Mouse (Mus musculus) kidney, postnatal 4 days (tissue): ENCODE results near the gene Gm4792.

Experiments
- DNase-seq, 2 experiments: peaks; one replicate each; pipeline ENCODE4 v3.0.0; 2021; ENCODE audit warnings: mixed read lengths in 2 of 2

Gene Gm4792

DNA sequence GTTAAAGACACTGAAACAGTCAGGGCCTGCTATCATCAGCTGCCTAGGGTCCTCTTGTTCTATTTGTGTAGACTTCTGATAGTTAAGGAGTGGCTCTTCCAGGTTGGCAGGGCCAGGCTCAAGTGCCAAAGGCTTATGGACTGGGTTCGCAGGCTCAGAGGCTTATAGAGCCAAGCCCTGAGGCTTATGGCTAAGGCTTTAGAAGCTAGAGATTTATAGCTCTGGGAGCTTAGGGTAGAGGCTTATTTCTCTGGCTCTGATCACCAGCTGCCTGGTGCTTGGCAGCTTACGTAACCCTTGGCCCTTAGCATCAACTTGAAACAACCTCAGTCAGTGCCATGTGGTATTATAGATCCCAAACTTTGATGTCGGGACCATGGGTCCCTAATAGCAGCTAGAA, at the start of gene Gm4792:
Gm4792 (minus strand) TSS at position 233 of the 400 bp plus-strand sequence.
- DNase-seq, result no peak

DNA sequence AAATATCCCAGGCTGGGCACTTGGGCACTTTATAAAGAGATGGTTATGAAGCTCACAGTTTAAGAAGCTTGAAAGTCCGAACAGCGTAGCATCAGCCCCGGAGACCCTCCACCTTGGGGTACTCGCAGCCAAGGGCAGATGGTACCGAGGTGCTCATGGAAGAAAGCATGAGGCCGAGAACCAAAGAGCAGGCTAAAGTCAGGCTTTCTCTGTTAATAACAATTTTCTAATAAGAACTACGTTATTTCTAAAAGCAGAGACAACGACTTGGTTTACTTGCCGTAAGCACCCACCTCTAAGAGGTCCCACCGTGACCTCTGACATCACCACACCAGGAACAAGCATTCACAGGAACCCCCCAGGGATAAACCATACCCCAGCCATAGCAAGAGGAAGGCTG, 49.5 kb upstream of the Gm4792 start:
- no peak for DNase-seq

DNA sequence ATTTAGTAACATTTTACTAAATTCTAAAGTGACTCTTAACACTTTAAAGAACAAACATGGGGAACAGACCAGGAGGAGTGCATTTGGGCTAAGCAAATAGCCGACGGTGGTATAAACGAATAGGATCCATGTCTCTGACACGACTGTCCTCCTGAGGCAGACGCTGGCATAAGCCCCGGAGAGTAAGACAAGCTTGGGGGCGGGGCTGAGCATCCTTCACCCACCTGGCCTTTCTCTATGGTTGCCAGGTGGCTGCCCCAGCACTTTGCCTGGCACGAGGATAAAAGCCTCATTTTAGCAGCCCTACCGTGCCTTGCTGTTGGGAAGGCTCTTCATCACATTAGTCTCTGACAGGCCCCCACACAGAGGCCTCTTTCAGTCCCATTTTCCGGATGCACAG, 48.8 kb upstream of the Gm4792 start:
- DNase-seq, result no peak

DNA sequence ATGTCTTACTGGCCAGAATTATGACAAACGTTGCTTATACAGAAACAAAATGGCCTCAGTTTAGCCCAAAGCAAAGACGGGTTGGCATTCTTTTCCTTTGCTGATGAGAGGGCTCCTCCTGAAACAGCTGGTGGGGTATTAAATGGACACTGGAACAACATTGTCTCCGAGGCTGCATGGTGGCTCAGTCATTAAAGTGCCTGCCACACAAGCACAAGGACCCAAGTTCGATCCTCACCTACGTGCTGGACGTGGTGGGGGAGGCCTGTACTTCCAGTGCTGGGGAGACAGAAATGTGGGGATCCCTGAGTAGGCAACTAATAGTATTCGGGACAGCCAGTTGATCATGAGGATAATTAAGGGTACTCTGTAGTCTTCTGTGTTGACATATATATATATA, 48.1 kb upstream of the Gm4792 start:
- DNase-seq, result no peak

DNA sequence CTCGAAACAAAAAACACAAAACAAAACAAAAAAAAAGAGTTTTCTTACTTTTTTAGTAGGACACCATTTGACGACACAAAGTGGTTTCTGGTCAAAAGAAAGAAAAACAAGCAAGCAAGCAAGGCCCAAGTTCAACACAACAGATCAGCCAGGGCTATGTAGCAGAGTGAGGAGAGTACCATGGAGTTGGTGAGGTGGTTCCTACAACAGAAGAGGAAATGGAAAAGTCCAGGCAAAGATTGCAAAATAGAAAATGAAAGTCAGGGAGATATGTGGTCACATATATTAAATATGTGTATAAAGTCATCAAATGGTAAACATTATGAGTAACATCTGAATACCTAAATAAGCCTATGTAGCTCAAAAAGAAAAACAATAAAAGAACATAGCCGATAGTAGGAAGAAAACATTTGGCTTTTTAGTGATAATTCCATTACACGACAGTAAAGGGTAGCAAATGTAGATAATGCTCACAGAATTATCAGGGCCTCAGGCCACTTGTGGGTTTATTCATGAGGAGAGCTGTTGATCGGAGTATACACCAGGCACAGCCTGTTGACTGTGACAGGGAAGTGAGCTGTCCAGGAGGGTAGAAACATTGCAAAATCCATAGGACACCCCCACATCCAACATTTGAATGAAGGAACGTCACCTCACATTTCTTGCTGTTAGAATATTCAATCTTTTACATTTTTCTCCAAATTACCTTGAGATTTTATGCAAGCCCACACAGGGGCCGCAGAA, 47.2 kb upstream of the Gm4792 start:
- DNase-seq, result no peak

DNA sequence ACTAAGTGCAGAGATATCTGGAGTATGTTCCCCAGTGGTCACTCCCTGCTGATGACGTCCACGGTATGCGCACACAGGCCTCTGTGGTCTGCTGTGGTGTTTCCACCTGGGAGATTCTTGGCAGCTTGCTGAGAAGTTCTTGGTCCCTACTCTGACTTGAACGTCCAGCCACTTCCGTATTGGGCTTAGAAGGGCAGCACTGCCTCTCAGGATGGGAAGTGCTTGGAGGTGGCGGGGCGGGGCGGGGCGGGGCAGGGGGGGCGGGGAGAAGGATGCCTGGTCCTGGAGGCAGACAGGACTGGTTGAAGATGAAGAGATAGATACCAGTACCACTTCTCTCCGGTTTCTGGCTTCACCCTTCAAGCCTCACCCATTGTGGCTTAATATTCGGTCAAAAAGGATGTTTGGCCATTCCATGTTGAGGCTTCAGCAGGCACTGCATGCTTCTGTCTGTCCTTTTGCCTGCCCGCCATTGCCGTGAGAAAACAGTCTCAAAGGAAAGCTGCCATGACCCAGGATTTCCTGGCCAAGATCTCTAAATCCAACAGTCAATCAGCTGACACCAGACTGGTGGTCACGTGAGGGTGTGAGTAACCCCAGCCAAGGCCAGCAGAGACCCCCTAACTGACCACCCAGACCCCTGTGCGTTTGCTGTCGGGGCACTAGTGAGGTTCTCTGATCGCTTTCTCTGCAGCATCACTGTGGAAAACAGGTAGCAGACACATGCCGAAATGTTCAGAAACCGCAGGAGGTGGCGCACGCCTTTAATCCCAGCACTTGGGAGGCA, 46.3 kb upstream of the Gm4792 start:
- DNase-seq, result no peak

DNA sequence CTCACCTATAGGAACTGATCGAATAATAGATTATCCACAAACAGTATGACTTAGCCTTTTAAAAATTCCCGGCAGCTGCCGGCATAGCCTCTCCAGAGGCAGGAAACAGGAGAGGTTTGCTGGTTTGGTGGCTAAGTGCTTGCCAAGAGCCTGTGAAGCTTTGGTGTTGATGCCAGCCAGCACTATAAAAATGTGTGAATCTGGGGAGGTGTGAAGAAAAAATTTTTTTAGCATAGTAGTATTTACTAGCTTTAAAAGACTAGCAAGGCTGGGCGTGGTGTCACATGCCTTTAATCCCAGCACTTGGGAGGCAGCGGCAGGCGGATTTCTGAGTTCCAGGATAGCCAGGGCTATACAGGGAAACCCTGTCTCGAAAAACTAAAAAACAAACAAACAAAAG, 45.1 kb upstream of the Gm4792 start:
- DNase-seq, result no peak

DNA sequence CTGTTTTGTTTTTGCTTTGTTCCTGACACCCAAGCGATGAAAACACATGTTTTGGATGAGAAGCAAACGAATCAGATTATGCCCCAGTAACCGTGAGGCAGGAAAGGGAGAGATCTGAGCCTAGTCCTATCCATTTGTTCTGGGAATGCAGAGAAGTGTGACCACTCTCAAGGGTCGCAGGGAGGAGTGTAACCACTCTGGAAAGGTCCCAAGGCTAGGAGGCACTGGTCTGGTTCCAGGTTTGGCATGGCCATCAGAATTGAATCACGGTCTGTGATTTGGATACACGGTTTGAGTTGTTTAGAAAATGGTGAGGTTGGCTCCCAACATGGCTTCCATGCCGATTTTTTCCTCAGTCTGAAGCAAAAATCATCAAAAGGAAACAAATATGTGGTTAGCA, 43.8 kb upstream of the Gm4792 start:
- no peak for DNase-seq

DNA sequence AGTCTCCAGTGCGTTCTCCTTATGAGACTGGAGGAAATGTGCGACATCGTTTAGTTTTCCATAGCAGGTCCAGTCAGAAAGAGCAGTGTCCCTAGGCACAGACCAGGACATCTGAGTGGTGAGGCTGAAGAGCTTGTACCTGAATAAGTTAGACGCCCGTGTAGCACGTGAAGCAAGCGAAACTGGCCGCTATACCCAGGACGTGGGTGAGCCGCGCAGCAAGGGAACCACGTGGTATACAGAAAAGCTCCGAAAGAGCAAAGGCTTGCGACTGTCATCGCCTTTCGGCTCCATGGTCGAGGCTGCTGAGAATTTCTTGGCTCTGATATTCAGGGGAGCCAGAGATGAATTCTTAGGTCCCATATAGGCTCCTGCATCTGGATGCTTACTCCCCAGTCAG, 43.0 kb upstream of the Gm4792 start:
- DNase-seq, result no peak

DNA sequence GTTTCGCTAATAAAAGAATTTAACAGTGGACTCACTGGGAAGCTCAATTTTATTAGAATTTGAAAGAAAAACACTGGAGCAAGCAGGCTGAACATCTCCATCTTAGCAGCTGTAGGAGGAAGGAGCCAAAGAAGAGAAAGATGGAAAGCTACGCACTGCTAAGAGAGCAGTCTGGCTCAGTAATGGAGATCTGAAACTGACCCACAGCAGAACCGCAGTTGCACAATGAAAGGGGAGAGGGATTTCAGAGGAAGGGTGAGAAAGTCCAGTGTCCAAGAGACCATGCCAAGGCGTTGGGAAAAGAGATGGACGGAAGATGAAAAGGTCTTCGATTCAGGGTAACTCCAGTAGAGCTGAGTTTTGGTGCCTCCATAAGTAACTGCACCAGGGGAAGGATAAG, 37.6 kb upstream of the Gm4792 start:
- no peak for DNase-seq

DNA sequence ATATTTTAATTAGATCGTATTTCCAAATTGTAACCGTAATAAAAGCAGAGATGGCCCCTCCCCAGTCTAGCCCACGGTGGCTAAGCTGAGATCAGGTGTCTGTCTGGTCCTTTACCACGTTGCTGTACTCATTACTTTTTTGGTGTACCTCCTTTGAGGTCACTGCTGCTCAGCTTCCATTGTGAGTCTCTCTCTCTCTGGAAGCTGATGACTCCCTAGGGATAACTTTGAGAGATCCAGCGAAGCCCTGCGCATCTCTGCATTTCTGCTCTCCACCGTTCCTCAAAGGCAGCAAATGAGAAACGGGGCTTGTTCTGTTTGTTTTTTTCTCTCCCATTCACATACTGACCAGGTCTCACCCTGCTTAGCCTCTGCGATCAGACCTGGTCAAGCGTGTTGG, 36.5 kb upstream of the Gm4792 start:
- no peak for DNase-seq

DNA sequence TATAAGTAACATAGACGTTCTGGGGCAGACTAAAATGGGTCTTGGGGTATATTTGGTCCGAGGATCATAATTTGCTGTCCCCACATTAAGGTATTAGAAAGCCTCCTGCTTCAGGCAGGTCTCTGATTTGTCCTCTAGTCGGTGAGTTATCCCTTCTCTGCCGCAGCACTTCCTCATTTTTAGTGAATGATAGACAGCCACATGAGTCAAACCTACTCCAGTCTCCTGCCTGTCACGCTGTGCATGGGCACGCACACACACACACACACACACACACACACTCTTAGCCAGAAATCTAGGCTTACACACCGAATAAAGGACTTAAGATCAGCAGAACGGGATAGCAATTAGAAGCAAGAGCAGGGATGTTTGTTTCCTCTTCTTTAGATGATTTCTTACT, 34.8 kb upstream of the Gm4792 start:
- no peak for DNase-seq

DNA sequence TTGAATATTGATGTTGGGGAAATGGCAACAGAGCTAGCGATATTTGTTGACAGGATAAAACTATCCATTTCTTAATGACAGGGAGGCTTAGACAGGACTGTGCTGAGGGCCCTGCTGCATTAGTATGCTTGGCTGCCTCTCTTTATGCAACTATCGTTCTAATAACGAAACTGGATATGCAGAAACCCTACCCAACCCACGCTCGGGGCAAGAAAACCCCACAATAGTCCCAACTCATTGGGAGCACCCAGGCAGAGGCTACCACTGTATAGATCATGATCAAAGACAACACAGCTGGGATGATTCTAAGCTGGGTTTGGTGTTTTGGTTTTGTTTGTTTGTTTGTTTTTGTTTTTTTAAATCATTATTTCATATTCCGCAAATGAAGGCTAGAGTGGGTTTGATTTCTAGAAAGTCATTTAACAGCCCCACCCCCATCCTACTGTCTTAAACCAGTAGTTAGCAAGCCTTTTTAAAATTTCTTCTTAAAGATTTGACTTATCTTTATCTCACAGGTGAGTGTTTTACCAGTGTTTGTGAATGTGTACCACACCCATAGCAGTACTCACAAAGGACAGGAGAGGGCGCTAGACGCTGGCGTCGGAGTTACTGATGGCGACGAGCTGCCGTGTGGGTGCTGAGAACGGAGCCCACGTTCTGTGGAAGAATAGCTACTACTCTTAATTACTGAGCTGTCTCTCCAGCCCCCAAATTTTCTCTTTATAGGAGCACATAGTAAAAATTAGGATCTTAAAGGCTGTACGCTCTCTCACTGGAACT, 34.0 kb upstream of the Gm4792 start:
- no peak for DNase-seq

DNA sequence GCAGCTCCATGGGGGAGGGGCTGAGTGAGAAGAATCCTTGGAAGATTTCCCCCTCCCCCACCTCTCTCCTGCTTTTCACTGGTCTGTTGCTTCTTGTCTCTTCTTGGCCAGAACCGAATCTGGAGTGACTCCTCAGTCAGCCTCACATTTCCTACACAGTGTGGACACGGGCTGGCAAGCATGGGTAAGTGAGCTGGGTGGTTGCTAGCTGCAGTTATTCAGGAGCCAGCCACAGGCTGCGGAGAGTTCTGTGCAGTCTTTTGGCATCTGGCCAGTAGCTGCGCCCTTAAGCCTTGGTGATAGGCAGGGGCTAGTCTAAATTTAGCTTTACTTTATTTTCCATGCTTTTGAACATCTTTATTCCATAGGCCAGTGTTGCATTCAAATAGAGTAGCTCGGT, 31.5 kb upstream of the Gm4792 start:
- DNase-seq, result peak; percentile 56 to 63

DNA sequence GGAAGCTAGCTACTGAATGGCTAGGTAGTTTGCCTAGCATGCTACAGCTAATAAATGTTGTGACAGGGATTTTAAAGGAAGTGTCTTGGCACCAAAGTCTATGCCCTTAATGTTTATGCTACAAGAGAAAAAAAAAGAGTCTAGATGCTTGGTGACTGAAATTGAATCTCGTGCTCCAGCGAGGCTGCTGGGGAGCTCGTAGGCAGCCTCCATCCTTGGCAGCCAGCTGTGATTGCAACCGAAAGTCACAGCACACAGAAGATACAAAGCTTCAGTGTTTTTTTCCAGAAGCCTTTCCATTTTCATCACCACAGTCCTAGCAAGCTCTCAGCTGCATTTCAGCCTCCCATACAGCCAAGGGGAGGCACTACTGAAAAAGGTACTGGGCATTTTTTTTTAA, 20.1 kb upstream of the Gm4792 start:
- DNase-seq, result no peak

DNA sequence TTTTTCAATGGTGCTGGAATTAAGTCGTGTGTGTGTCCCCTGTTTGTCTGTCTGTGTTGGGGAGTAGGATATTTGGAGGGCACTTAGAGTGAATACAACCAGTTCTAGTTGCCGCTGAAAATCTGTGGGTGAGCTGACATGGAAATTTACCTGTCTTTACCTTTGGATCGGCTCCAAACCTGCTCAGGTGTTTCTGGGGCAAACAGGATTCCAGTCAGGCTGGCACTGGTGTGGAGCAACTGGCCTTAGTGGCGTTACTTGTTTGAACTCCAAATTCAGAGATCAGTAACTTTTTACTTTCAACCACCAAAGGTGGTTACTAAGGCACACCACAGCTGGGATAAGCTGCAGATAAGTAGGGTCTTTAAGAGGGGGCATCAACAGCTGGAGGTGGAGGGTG, 14.6 kb upstream of the Gm4792 start:
- peak in 1 of 2 experiments; percentile 21 for DNase-seq

DNA sequence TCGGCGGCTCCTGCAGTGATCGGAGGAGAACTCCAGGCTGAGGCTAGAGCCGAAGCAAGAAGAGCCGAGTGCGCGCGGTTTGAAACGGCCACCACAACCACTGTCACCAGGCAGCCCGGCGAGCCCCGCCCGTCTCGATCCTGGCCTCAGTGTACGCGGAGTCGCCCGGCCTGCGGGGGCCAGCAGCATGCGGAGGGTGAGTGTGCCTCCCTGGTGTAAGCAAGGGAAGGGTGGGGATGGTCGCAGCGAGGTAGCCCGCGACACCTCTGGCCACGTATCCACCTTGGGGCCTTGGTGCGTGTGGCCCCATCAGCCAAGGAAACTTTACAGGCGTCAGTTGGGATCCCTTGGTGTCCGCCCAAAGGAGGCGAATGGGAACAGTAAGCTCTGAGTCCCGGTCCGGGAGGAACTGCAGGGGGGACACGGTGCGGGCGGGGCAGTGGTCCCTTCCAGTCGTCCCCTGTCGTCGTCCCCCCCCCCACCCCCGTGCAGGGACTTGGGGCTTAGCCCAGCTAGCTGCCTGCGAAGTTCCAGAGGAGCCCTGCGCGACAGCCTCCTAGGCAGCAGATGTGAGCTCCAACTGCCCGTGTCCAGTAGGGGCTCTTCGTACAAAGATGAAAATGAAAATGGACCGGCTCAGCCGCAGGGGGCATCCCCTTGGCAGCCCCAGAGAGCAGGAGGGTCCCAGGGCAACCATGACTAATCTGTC, 13.7 kb upstream of the Gm4792 start:
- DNase-seq, result peak; percentile 40 to 58

DNA sequence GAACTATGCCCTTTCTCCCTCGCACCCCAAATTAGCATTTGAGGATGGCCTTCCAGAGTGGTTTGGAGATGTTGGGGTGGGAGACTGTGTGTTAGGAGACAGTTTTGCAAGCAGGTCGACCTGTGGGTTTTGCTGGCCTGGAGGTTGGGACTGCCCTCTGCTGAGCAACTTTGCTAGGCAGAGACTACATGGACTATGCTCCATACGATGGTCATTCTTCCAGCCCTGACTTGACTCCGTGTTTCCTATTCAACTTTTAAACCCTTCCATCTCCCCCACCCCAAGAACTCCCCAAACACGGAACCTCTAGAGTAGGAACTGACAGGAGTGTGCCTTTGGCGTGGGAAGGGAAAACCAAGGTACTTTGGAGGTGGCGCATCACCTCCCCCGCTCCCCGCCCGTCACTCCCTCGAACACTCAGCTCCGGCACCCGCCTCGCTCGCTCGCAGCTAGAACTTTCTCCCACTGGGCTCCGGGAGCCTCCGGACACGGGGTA, 13.1 kb upstream of the Gm4792 start, which contains the start of gene Tmcc3:
Tmcc3 (plus strand) TSS at position 439 of the 496 bp plus-strand sequence.
- DNase-seq, result peak in 1 of 2 experiments; percentile 15

DNA sequence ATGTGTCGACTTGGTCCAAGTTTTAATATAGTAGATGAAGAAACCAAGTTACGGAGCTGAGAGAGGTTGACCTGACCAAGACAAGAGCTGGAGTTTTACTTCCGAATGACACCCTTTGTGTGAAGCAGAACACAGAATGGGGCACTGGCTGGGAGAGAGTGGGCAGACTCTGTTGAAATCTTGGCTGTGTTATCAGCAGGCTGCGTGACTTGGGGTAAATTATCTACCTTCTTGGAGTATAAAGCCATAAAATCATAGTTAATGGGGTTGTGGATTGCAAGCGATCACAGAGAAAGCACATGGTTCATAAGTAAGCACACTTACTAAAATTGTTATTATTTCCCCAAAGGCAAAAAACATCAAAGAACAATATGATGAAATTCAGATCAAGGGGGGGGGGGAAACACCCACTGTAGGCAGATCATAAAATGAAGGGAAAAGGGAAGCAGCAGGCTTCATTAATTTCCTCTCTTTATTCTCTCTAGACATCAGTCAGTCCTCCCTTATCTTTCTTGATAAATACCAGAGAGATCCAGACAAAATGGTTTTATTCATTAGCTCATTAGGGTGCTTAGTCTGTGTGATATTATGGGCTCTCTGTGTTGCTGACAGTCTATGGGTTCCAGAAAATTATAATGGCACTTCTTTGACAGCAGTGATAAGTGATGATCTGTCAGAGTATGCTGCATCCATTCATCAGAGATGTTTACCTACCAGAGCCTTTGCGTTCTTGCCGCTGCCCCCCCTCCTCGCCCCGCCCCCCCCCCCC, 12.2 kb upstream of the Gm4792 start:
- no peak for DNase-seq

DNA sequence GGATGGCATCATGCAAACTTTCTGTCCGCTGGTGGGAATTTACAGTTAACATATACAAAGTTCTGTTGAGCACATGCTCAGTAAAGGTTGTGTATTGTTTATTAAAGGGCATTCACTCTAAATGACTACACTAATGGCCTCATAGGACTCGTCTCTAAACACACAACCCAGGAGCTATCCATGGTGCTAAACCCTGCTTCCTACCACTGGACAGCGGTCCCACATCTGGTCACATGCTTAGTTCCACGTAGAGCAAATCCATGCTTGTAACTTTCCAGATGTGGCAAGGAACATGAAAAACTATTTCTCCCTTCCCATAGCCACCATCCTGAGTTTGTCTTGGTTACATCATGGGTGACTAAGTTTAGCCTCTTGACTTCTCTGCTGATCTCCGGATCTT, 7.0 kb upstream of the Gm4792 start:
- DNase-seq, result peak; percentile 71 to 73

DNA sequence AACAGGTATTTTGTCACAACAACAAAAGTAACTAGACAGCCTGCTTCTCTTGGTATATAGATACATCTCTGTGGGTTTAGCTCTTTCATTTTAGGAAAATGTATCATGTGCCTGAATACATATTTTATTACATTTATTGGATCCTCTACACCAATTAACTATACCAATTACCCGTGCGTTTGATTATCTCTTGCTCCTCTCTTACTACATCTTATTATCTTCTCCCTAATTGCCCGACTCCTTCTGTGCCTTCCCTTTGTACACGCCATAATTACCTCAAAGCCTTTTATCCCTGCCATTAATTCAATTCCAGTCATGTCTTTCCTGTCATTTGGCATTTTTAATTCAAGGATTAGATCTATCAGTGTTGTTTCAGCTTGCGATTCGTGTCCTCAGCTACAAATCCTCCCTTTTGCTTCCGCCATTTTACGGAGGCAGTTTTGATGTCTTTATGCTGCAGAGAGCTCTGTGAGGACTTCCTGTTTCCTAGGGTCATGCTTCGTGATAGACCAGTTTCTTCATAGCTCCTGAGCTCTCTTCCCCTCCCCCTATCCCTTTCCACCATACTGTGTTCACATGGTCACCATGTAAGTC, 5.7 kb upstream of the Gm4792 start:
- DNase-seq, result no peak
